Mouse (Mus musculus): ENCODE results near the gene Kif11. TPM values are rescaled to one million over a fixed set of nuclear protein-coding genes. Genes with fewer than 3 reads are reported as not detected.

The Kif11 gene
- polyA plus RNA-seq, 1 experiment, result 35.6 TPM

DNA sequence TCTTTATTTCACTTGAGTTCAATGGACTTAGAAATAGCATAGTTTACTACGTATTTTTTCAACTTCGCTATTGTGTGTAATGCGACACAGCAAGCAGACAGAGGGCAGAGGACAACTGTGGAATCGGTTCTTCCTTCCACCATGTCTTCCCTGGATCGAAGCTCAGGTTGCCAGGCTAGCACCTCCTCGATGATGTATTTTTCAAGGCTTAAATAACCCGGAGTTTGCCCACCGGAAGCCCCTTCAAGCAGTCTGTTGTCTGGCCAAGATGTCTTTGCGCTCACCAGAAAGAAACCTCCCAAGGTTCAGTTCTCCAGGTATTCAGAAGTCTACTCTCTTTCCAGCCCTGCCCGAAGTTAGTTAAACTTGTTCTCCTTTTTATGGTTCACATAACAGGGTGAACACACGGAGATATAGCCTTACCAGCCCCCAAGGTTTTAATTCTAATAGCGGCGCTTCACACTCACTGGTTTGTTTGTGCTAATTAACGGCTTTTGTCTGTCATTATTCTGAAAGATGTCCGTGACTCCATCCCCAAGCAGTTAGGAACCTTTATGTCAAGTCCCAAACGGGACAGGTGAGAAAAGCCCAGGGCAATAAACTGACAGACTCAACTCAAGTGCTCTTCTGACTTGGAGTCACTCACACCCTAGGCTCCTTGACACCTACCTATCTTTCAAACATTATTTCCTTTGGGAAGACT lies 56.8 kb downstream of the Kif11 start:
- TF ChIP-seq CTCF (IDR thresholded peaks at IDR 0.05; ENCODE audit: control insufficient read depth, insufficient read depth, low read length) (no peak), POLR2A (IDR thresholded peaks at IDR 0.05; ENCODE audit: borderline replicate concordance, control insufficient read depth, low read depth, low read length) (no peak)
- Histone ChIP-seq H3K4me3 (replicated peaks; ENCODE audit: control insufficient read depth, low read depth, low read length) (no peak overlapping the region), H3K4me1 (ENCODE audit: control insufficient read depth, insufficient read depth, low read length) (no peaks in the 10 kb centered on the region; the same call in 1 of the 2 replicates), H3K27ac (ENCODE audit: control insufficient read depth, insufficient read depth, low read depth, low read length, poor library complexity) (no peak overlapping the region)
- WGBS, result 35% methylated on average over 16 of the region's 16 CpGs

DNA sequence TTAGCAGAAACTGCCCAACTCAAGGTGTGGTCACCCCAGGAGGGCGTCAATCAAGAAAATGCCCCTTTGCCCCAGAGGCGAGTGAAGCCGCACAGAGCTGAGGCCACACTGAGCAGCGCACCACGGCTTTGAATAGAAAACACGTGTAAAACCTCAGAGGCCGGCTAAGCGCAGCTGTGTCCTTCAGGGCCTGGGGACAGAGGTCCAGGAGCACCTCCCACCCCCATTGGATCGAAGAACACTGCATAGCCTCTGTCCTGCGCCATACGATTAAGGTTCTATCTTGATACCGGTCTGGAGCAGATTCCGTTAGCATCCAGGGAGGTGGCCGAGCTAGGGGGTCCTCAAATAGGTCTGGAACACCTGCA lies 57.7 kb downstream of the Kif11 start:
- H3K4me1 ChIP-seq (ENCODE audit: control insufficient read depth, insufficient read depth, low read length), result no peaks in the 10 kb centered on the region; the same call in 1 of the 2 replicates
- H3K27ac ChIP-seq (ENCODE audit: control insufficient read depth, insufficient read depth, low read depth, low read length, poor library complexity), result peak overlapping the region; percentile 66; the same call in 1 of the 2 replicates
- WGBS, result 3% methylated on average over 14 of the region's 14 CpGs

DNA sequence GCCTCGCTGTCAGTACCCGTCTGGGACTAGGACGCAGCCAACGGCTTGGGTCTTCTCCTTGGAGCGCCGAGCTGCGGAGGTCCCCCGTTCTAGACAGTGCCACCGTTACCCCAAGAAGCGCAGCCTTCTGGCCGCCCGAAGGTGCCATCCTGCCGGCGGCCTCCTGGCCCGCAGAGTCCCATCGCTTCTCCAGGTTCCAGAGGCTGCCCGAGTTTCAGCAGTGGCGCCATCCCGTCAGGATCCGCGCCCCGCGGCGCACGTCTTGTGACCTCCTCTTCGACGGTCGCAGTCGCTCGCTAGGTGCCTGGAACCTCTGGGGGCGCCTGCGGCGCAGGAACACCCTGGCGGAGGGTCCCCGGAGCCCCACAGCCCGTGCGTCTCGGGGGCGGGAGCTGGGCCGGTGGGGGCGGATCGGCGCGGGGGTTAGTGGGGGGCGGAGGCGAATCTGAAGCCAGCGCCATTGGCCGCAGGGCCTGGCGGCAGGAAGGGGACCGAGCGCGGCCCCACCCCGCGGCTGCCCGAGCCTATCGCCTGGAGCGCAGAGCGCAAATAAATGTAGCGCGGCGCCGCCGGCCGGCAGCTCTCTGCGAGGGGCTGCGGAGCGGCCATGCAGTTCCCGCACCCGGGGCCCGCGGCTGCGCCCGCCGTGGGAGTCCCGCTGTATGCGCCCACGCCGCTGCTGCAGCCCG lies 58.2 kb downstream of the Kif11 start, which contains the start of gene Hhex:
TSS of gene Hhex (plus strand) at position 548 of the 689 bp plus-strand sequence.
- Histone ChIP-seq H3K27ac (ENCODE audit: control insufficient read depth, insufficient read depth, low read depth, low read length, poor library complexity) (peak within 1 kb of the TSS; percentile 97), H3K4me3 (replicated peaks; ENCODE audit: control insufficient read depth, low read depth, low read length) (peak within 1 kb of the TSS; percentile 75), H3K4me1 (ENCODE audit: control insufficient read depth, insufficient read depth, low read length) (no peaks in the 10 kb centered on the region; the same call in 1 of the 2 replicates)
- WGBS, result under 1% methylated on average over 66 of the region's 79 CpGs
- TF ChIP-seq CTCF (IDR thresholded peaks at IDR 0.05; ENCODE audit: control insufficient read depth, insufficient read depth, low read length) (no peak), POLR2A (IDR thresholded peaks at IDR 0.05; ENCODE audit: borderline replicate concordance, control insufficient read depth, low read depth, low read length) (peak; percentile 90; the same call in 1 of the 2 replicates)

More for the DNA sequence above, 57.7 kb downstream of the Kif11 start:
- peak overlapping the region; percentile 73 for H3K4me3 ChIP-seq (replicated peaks; ENCODE audit: control insufficient read depth, low read depth, low read length)
- no peak for TF ChIP-seq CTCF (IDR thresholded peaks at IDR 0.05; ENCODE audit: control insufficient read depth, insufficient read depth, low read length)
- no peak for TF ChIP-seq POLR2A (IDR thresholded peaks at IDR 0.05; ENCODE audit: borderline replicate concordance, control insufficient read depth, low read depth, low read length)

DNA sequence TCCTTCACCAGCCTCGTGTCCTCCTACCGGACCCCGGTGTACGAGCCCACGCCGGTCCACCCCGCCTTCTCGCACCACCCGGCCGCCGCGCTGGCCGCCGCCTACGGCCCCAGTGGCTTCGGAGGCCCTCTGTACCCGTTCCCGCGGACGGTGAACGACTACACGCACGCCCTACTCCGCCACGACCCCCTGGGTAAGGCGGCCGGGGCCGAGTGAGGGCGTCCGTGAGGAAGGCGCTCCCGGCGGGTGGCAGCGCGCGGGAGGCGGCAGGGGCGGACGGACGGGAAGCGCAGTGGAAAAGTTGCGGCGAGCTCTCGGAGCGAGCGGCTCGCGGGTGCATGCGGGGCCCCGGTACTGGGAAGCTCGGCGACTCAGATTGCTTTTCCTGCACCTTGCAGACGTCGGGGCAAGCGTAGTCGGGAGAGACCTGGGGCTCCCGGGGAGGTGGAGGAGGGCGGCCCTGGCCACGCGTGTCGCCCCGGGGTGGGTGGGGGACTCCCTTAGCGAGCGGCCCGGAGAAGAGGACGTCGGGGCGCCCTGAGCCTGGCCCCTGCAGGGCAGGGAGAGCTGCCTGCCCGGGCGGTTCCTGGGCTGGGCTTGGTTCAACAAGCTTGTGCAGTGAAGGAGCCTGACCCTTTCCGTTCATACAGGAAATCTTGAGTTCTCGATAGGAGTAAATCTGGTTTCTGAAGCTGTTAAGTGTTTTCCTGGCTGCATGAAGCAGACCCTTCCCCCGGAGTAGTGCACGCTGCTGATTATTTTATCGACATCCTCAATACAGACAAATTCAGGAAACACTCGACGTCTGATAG lies 59.0 kb downstream of the Kif11 start:
- Histone ChIP-seq H3K27ac (ENCODE audit: control insufficient read depth, insufficient read depth, low read depth, low read length, poor library complexity) (peak overlapping the region; percentile 97), H3K4me3 (replicated peaks; ENCODE audit: control insufficient read depth, low read depth, low read length) (peak overlapping the region; percentile 75), H3K4me1 (ENCODE audit: control insufficient read depth, insufficient read depth, low read length) (no peaks in the 10 kb centered on the region; the same call in 1 of the 2 replicates)
- under 1% methylated on average over 77 of the region's 77 CpGs for WGBS
- TF ChIP-seq CTCF (IDR thresholded peaks at IDR 0.05; ENCODE audit: control insufficient read depth, insufficient read depth, low read length) (no peak), POLR2A (IDR thresholded peaks at IDR 0.05; ENCODE audit: borderline replicate concordance, control insufficient read depth, low read depth, low read length) (peak; percentile 29; the same call in 1 of the 2 replicates)

DNA sequence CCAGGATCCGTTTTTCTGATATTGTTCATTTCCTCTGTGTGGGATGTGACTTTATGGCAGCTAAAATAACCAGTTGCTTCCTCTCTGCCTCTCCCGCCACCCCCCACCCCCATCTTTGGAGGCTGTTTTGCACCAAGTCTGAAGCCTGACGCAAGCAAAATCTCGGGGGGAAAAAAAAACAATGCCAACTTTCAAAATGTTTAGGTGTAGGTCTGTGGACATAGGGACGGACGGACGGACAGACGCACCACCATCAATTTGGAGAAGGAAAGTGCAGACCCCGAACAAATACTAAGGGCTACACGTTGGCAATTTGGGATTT lies 59.6 kb downstream of the Kif11 start:
- WGBS, result under 1% methylated on average over 10 of the region's 10 CpGs
- peak overlapping the region; percentile 97 for H3K27ac ChIP-seq (ENCODE audit: control insufficient read depth, insufficient read depth, low read depth, low read length, poor library complexity)
- H3K4me1 ChIP-seq (ENCODE audit: control insufficient read depth, insufficient read depth, low read length), result no peaks in the 10 kb centered on the region; the same call in 1 of the 2 replicates
- TF ChIP-seq POLR2A (IDR thresholded peaks at IDR 0.05; ENCODE audit: borderline replicate concordance, control insufficient read depth, low read depth, low read length) (no peak), CTCF (IDR thresholded peaks at IDR 0.05; ENCODE audit: control insufficient read depth, insufficient read depth, low read length) (no peak)
- peak overlapping the region; percentile 75 for H3K4me3 ChIP-seq (replicated peaks; ENCODE audit: control insufficient read depth, low read depth, low read length)

DNA sequence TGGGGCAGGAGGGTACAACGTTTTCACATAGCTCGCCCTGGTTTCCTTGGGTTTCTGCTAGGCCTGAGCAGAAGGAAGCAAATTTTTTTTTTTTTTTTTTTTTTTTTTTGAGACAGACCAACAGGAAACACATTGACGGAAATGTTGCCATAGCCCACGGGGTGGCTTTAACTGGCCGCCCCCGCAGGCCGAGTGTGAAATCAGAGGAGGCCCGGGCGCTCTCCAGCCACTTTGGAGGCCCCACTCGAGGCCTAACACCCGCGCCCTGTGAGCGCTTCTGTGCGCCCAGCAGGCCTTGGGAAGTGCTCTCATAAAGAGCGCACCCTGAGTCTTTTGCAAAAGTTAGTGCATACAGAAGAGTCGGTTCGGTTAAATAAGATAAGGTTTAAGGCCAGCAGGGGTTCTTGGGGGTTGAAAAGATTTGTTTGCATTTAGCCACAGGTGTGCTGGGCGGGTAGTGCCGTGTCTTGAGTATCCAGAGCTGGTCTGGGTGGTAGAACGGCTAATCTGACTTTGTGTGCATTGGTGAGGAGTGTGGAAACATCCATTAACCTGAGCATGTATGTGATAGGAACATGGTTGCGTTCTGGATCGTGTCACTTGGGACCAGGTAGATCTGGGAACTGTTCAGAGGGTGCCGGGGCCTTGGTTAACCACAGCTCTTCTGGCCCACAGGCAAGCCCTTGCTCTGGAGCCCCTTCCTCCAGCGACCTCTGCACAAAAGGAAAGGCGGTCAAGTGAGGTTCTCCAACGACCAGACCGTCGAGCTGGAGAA lies 60.5 kb downstream of the Kif11 start:
- Histone ChIP-seq H3K27ac (ENCODE audit: control insufficient read depth, insufficient read depth, low read depth, low read length, poor library complexity) (peak overlapping the region; percentile 97), H3K4me3 (replicated peaks; ENCODE audit: control insufficient read depth, low read depth, low read length) (peak overlapping the region; percentile 75), H3K4me1 (ENCODE audit: control insufficient read depth, insufficient read depth, low read length) (no peaks in the 10 kb centered on the region; the same call in 1 of the 2 replicates)
- WGBS, result 6% methylated on average over 28 of the region's 28 CpGs
- 0 out of 2 replicates have a peak, but pooled peaks have one; percentile 0 for TF ChIP-seq CTCF (IDR thresholded peaks at IDR 0.05; ENCODE audit: control insufficient read depth, insufficient read depth, low read length)
- no peak; the same call in 1 of the 2 replicates for TF ChIP-seq POLR2A (IDR thresholded peaks at IDR 0.05; ENCODE audit: borderline replicate concordance, control insufficient read depth, low read depth, low read length)

DNA sequence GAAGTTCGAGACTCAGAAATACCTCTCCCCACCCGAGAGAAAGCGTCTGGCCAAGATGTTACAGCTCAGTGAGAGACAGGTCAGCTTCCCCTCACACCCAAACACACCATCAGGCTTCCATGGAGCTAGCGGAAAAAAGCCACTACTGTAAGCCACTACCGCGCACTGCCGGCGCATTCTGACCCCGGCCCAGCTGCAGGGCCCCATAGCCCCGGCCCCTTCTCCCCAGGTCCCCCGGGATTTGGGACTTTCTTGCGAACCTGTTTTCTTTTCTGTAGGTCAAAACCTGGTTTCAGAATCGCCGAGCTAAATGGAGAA lies 61.0 kb downstream of the Kif11 start:
- Histone ChIP-seq H3K4me3 (replicated peaks; ENCODE audit: control insufficient read depth, low read depth, low read length) (peak overlapping the region; percentile 55), H3K4me1 (ENCODE audit: control insufficient read depth, insufficient read depth, low read length) (no peaks in the 10 kb centered on the region; the same call in 1 of the 2 replicates), H3K27ac (ENCODE audit: control insufficient read depth, insufficient read depth, low read depth, low read length, poor library complexity) (peak overlapping the region; percentile 65)
- 16% methylated on average over 14 of the region's 14 CpGs for WGBS
- TF ChIP-seq POLR2A (IDR thresholded peaks at IDR 0.05; ENCODE audit: borderline replicate concordance, control insufficient read depth, low read depth, low read length), result no peak
- no peak for TF ChIP-seq CTCF (IDR thresholded peaks at IDR 0.05; ENCODE audit: control insufficient read depth, insufficient read depth, low read length)

Measured in bone marrow, adult 2 months (tissue).